Mouse (Mus musculus) cerebellum, adult 2 months (tissue): Measurements from ENCODE around the gene Dscam. TPM values are rescaled to one million over a fixed set of nuclear protein-coding genes. Genes with fewer than 3 reads are reported as not detected.

Experiments
- DNase-seq, 2 experiments: peaks; one replicate each; pipeline ENCODE4 v3.0.0; 2021
- H3K27ac ChIP-seq: fragments of 200-500 bp; 2 replicates; pipeline ENCODE4 v1.5.1; 2012; ENCODE audit warnings: low read length, control low read depth, inconsistent platforms; ENCODE audit not compliant: insufficient read depth
- H3K27me3 ChIP-seq: fragments of 200-500 bp; 2 replicates; pipeline ENCODE4 v1.6.1; 2012; ENCODE audit warnings: inconsistent platforms, mild to moderate bottlenecking, low read length, moderate library complexity; ENCODE audit not compliant: control insufficient read depth, insufficient read depth
- H3K4me1 ChIP-seq: fragments of 200-500 bp; 2 replicates; pipeline ENCODE4 v1.6.1; 2011; ENCODE audit warnings: low read length; ENCODE audit not compliant: control insufficient read depth, insufficient read depth
- H3K4me3 ChIP-seq: fragments of 200-500 bp; replicated peaks from 2 replicates; pipeline ENCODE3; 2011; ENCODE audit warnings: mild to moderate bottlenecking, low read depth, low read length, control low read depth; ENCODE audit not compliant: insufficient read depth
- CTCF ChIP-seq: fragments of 200-500 bp; IDR thresholded peaks from 2 replicates; pipeline ENCODE4 v1.5.1; 2011; ENCODE audit warnings: low read depth, mild to moderate bottlenecking, control low read depth, low read length, moderate library complexity, borderline replicate concordance; ENCODE audit not compliant: insufficient read depth
- POLR2A ChIP-seq: fragments of 200-500 bp; IDR thresholded peaks from 2 replicates; pipeline ENCODE4 v1.6.1; 2011; ENCODE audit warnings: low read length, control low read depth, borderline replicate concordance; ENCODE audit not compliant: insufficient read depth
- WGBS: fragments of 180-500 bp; shearing (Covaris S2); methylation state at CpG from one replicate; pipeline ENCODE4 v1.1.7; 2018; 5-methylcytosine and 5-hydroxymethylcytosine counted together
- polyA plus RNA-seq: library from polyadenylated mRNA; depleted of rRNA; stranded (reverse); fragments of >200 nt; gene quantifications from 2 replicates; pipeline ENCODE4 v1.2.3, GENCODE M21; 2012

The Dscam gene
- polyA plus RNA-seq, 1 experiment, result 16.0 TPM

GRCm38 (mm10) chr16:96845475-96846098, 325.0 kb downstream of the Dscam start:
- H3K27me3 ChIP-seq, result no peaks in the 10 kb centered on the region
- no peak for DNase-seq
- no peak overlapping the region for H3K4me3 ChIP-seq
- no peak for TF ChIP-seq POLR2A
- H3K27ac ChIP-seq, result no peak overlapping the region
- 97% methylated on average over 3 of the region's 3 CpGs for WGBS
- no peaks in the 10 kb centered on the region; the same call in 1 of the 2 replicates for H3K4me1 ChIP-seq

DNA sequence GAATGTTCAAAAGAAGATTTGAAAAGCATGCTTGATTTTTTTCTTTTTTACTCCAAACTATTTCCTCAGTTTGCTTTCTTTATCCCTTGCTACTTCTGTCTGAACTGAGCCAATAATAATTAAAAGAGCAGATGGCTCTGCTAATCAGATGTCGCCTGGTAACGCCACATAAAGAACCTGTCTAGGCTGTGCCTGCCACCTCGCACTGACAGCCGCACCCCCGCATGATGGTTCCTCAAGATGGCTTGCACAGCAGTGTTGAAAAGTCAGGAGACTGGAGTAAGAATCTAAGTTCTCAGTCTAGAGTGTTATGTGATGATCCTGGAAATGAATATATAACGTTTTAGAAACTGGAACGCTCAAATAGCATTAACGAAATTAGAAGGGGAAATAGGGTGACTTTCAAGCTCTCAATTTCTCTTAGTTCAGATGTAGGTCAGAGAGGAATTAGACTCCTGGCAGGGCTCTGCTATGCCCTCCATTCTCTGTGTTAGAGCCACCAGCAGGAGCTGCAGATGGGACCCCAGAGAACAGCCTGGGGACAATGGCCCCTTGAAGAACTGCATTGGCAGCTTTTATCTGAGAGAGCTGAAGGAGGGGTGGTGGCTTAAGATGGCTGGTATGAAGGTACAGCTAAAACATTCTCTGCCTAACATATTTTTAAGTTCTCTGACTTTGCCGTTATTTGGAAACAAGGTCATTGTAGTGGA, 326.7 kb downstream of the Dscam start:
- no peaks in the 10 kb centered on the region; the same call in 1 of the 2 replicates for H3K4me1 ChIP-seq
- peak; percentile 28 to 52 for DNase-seq
- TF ChIP-seq CTCF, result no peak
- TF ChIP-seq POLR2A, result no peak
- no peak overlapping the region for H3K27ac ChIP-seq
- H3K27me3 ChIP-seq, result no peaks in the 10 kb centered on the region
- H3K4me3 ChIP-seq, result no peak overlapping the region
- 30% methylated on average over 9 of the region's 9 CpGs for WGBS

DNA sequence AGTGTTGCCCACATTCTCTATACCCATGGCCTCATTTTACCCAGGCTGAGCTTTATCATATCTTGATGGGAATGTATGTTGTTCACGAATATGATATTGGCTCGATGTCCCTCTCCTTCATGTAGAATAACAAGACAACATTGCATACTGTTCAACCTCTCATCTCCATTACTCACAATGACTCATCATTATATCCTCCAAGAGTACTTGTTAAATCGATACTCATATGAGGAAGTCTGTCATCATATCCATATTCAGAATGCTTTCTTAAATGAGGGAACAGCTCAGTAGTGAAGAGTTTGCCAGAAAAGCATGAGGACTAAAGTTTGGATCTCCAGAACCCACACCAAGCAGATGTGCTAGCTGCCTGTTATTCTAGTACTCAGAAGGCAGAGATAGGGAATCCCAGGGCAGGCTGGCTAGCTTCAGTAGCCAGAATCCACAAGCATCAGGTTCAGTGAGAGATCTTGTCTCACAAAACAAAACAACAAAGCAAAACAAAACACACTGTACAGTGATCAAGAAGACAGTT, 327.7 kb downstream of the Dscam start:
- no peaks in the 10 kb centered on the region for H3K27me3 ChIP-seq
- no peak for DNase-seq
- 96% methylated on average over 3 of the region's 3 CpGs for WGBS
- TF ChIP-seq POLR2A (no peak), CTCF (no peak)
- no peak overlapping the region for H3K27ac ChIP-seq
- no peak overlapping the region for H3K4me3 ChIP-seq
- no peaks in the 10 kb centered on the region; the same call in 1 of the 2 replicates for H3K4me1 ChIP-seq

DNA sequence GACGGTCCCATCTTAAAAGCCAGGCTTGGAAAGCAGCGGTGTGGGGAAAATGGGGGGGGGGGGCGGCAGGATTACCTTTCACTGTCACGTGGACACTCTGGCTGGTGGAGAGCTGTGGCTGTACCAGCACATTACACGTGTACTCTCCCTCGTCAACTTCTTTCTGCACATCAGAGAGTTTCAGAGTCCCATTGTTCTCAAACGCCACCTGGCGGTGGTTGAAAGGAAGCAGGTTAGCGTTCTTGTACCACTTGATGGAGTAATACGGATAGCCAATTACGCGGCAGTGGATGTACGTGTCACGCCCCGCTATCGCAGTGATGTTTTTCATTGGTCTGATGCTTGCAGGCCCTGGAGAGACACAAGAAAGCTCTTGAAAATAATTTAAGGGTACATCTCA, 350.9 kb downstream of the Dscam start:
- Histone ChIP-seq H3K4me3 (no peak overlapping the region), H3K4me1 (no peaks in the 10 kb centered on the region), H3K27ac (no peak overlapping the region), H3K27me3 (no peaks in the 10 kb centered on the region)
- peak; percentile 68 to 71 for DNase-seq
- TF ChIP-seq POLR2A, result no peak
- TF ChIP-seq CTCF, result peak; percentile 74
- WGBS, result 23% methylated on average over 16 of the region's 16 CpGs

DNA sequence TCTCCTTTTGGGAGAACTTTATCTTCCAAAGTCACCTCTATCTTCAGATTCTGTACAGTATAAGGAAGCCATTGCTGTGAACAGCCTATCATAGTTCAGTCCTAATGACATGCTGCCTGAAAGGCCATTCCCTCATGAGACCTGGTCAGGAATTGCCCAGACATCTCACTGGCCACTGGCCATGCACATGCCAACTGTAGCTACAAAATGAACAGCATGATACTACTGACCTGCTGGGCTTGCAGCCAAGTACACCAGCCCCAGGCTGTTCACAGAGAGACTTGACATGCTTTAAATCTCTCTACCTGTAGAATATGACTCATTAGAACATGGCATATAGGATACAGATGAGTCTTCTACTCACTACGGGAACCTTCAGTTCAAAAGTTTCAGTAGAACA, 364.3 kb downstream of the Dscam start:
- Histone ChIP-seq H3K4me3 (no peak overlapping the region), H3K27ac (no peak overlapping the region), H3K27me3 (no peaks in the 10 kb centered on the region), H3K4me1 (peaks cover 3% of the 10 kb centered on the region; the same call in 1 of the 2 replicates)
- peak; percentile 69 to 83 for DNase-seq
- no peak for TF ChIP-seq POLR2A
- no peak for TF ChIP-seq CTCF
- 35% methylated on average over 1 of the region's 1 CpGs for WGBS

- TF ChIP-seq CTCF (no peak), POLR2A (no peak)
- Histone ChIP-seq H3K27ac (no peak overlapping the region), H3K4me3 (no peak overlapping the region), H3K4me1 (peaks cover 3% of the 10 kb centered on the region; the same call in 1 of the 2 replicates), H3K27me3 (no peaks in the 10 kb centered on the region)
- WGBS, result 25% methylated on average over 2 of the region's 2 CpGs
- DNase-seq, result peak; percentile 25 to 52
Measured at GRCm38 (mm10) chr16:96802636-96803035, 367.9 kb downstream of the Dscam start.

GRCm38 (mm10) chr16:96801650-96802237, 368.8 kb downstream of the Dscam start:
- WGBS, result 86% methylated on average over 1 of the region's 1 CpGs
- Histone ChIP-seq H3K27ac (no peak overlapping the region), H3K4me1 (no peaks in the 10 kb centered on the region; the same call in 1 of the 2 replicates), H3K4me3 (no peak overlapping the region), H3K27me3 (no peaks in the 10 kb centered on the region)
- DNase-seq, result no peak
- TF ChIP-seq CTCF, result no peak
- no peak for TF ChIP-seq POLR2A

GRCm38 (mm10) chr16:96795431-96795830, 375.1 kb downstream of the Dscam start:
- peak; percentile 25 to 49 for DNase-seq
- Histone ChIP-seq H3K4me1 (no peaks in the 10 kb centered on the region), H3K4me3 (no peak overlapping the region), H3K27ac (no peak overlapping the region), H3K27me3 (no peaks in the 10 kb centered on the region)
- TF ChIP-seq CTCF (peak; percentile 65), POLR2A (no peak)
- 43% methylated on average over 2 of the region's 2 CpGs for WGBS
